Mouse (Mus musculus) layer of hippocampus, adult 2 months (tissue): ENCODE measurements around the gene Ncoa3. TPM values are rescaled to one million over a fixed set of nuclear protein-coding genes. Genes with fewer than 3 reads are reported as not detected.

Experiments
- DNase-seq, 2 experiments: peaks; one replicate each; pipeline ENCODE4 v3.0.0; 2022; ENCODE audit warnings: low spot score in 2 of 2
- H3K27ac ChIP-seq: fragments of 200-600 bp; 2 replicates; pipeline ENCODE4 v1.8.1; 2022
- H3K4me3 ChIP-seq: fragments of 200-600 bp; 2 replicates; pipeline ENCODE4 v1.8.1; 2022; ENCODE audit warnings: mild to moderate bottlenecking
- CTCF ChIP-seq: fragments of 200-600 bp; conservative IDR thresholded peaks from 2 replicates; pipeline ENCODE4 v1.8.1; 2022; ENCODE audit warnings: antibody characterized with exemption, mild to moderate bottlenecking, moderate library complexity
- total RNA-seq, 2 experiments: library from RNA; stranded (reverse); gene quantifications; 2 replicates each; pipeline ENCODE4 v1.2.3; 2021

The Ncoa3 gene
- total RNA-seq, 2 experiments from 2014 or later, result 27.8 to 37.7 TPM

DNA sequence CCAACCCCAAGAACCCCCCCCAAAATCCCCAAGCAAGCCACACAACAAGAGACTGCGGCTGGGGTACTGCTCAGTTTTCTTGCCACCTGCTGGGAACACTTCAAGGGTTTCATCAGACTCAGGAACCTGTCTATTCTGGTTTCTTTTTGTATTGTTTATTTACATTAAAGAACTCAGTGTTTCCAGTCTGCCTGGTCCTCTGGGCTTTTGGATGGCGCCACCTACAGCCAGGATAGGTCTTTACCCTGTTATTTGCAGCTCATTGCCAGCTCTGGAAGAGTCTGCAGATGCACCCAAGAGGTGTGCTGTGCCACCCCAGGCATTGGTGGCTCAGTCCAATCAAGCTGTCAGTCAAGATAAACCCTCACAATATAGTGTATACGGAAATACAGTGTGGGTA, 43.3 kb downstream of the Ncoa3 start:
- peak; percentile 81 for TF ChIP-seq CTCF
- Histone ChIP-seq H3K4me3 (no peak overlapping the region), H3K27ac (peak overlapping the region; percentile 19; the same call in 1 of the 2 replicates)
- DNase-seq, result peak in 1 of 2 experiments; percentile 52

GRCm38 (mm10) chr2:166039681-166040080, 47.2 kb downstream of the Ncoa3 start:
- no peak overlapping the region for H3K27ac ChIP-seq
- no peak for TF ChIP-seq CTCF
- no peak overlapping the region for H3K4me3 ChIP-seq
- no peak for DNase-seq

GRCm38 (mm10) chr2:166042542-166042941, 50.1 kb downstream of the Ncoa3 start:
- no peak overlapping the region for H3K27ac ChIP-seq

DNA sequence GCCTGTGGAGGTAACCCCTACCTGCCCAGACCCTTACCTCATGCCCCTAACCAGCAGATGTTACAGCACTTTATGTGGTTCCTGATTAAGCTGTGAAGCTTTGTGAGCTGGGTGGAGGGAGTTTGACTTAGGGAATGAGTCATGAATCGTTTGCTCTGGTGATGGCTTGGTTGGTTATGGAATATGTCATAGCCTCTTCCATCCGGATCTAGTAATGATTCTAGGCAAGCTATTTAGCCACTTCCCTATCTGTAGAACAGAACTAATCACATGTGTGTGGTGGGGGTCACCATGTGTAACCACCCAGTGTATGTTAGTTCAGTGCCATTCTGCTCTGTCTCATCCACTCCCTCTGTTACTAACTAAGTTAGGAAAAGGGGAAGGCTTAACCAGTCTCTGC, 52.6 kb downstream of the Ncoa3 start:
- H3K4me3 ChIP-seq, result no peak overlapping the region

More at GRCm38 (mm10) chr2:166042542-166042941, 50.1 kb downstream of the Ncoa3 start:
- no peak for TF ChIP-seq CTCF
- DNase-seq, result no peak
- H3K4me3 ChIP-seq, result no peak overlapping the region

DNA sequence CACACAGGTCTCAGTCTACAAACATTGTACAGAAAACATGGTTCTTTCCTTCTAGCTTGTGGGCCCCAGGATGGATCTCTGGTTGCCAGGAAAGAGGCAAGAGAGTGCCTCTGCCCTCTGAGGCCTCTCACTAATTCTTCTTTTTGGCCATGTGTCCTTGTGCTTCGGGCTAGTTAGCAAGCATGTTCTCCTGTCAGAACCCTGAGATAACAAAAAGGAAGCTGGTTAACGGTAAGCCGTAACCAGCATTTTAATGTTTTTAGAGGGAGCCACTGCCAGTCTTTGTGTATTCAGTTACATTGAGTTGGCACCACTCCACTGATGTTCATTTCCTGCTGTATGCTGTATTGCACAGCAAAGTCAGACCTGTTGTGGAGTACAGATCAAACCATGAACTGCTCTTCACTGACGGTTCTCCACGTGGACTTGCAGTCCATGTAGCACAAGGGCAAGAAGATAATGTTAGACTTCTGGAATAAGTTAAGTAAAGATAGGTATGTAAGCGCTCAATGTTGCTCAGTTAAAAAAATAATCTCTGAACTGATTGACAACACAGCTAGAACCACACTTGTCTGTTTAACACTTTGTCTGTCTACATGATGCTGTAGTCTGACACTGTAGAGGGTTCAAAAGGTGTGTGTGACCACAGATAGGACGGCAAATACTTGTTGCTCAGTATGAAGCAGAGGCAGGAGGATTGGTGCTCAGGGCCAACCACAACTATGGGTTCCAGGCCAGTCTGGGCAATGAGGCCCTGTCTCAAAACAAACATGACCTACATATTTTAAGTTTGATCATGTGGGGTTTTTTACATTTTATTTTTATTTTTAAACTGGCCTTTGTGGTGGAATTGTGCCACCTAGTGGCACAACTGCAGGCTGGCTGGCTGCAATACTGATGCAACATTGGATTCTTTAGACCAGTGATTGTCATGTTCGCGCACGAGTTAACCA, 53.4 kb downstream of the Ncoa3 start:
- DNase-seq, result no peak
- H3K4me3 ChIP-seq, result no peak overlapping the region
- TF ChIP-seq CTCF, result peak; percentile 96
- peak overlapping the region; percentile 58 for H3K27ac ChIP-seq

More for the DNA sequence above, 52.6 kb downstream of the Ncoa3 start:
- H3K27ac ChIP-seq, result peak overlapping the region; percentile 58; the same call in 1 of the 2 replicates
- TF ChIP-seq CTCF, result no peak
- no peak for DNase-seq

DNA sequence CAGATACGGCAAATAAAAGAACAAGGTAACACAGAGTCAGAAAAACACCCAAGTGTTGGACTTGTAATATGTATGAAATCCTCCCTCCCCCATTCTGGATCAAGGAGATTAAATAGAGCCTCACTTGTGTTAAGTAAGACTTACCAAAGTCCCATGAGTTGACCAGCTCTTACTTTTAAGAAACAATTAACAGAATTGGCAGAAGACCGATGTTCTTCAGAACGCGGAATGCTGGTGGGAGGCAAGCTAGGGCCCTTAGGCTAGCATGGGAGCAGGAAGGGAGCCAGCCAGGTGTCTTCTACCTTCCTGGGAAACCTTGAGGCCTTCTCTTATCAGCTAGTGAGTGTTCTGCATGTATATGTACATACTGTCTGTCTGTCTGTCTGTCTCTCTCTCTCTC, 55.5 kb downstream of the Ncoa3 start:
- no peak overlapping the region for H3K27ac ChIP-seq
- no peak for TF ChIP-seq CTCF
- no peak for DNase-seq
- H3K4me3 ChIP-seq, result no peak overlapping the region

GRCm38 (mm10) chr2:166048852-166049251, 56.4 kb downstream of the Ncoa3 start:
- no peak for TF ChIP-seq CTCF
- DNase-seq, result no peak

DNA sequence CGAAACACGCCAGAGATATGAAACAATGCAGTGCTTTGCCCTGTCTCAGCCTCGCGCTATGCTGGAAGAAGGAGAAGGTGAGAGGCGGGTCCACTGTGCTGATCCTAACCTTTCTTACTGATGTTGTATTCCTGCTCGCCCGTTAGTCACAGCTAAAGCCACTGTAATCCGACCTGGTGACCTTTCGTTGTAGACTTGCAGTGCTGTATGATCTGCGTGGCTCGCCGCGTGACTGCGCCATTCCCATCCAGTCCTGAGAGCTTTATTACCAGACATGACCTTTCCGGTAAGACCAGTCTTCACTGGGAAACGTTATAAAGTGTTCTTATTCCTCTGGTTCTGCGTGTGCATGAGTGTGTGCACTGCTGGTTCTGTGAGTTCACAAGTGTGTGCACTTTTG, 59.0 kb downstream of the Ncoa3 start:
- H3K4me3 ChIP-seq, result no peak overlapping the region
- no peak overlapping the region for H3K27ac ChIP-seq
- TF ChIP-seq CTCF, result no peak
- no peak for DNase-seq

More at GRCm38 (mm10) chr2:166048852-166049251, 56.4 kb downstream of the Ncoa3 start:
- H3K27ac ChIP-seq, result no peak overlapping the region
- no peak overlapping the region for H3K4me3 ChIP-seq

- no peak overlapping the region for H3K27ac ChIP-seq
- no peak for TF ChIP-seq CTCF
- no peak overlapping the region for H3K4me3 ChIP-seq
Observed at GRCm38 (mm10) chr2:166051966-166052365, 59.5 kb downstream of the Ncoa3 start.

GRCm38 (mm10) chr2:166054002-166054539, 61.6 kb downstream of the Ncoa3 start:
- Histone ChIP-seq H3K27ac (no peak overlapping the region), H3K4me3 (no peak overlapping the region)
- no peak for DNase-seq
- peak; percentile 62 for TF ChIP-seq CTCF

More at GRCm38 (mm10) chr2:166051966-166052365, 59.5 kb downstream of the Ncoa3 start:
- no peak for DNase-seq

- peak overlapping the region; percentile 63 for H3K27ac ChIP-seq
- TF ChIP-seq CTCF, result peak; percentile 64
Observed at GRCm38 (mm10) chr2:166059684-166060423, 67.4 kb downstream of the Ncoa3 start.

GRCm38 (mm10) chr2:166062008-166062407, 69.6 kb downstream of the Ncoa3 start:
- Histone ChIP-seq H3K4me3 (no peak overlapping the region), H3K27ac (no peak overlapping the region)
- DNase-seq, result no peak
- TF ChIP-seq CTCF, result no peak

More at GRCm38 (mm10) chr2:166059684-166060423, 67.4 kb downstream of the Ncoa3 start:
- no peak overlapping the region for H3K4me3 ChIP-seq
- peak; percentile 55 to 79 for DNase-seq

DNA sequence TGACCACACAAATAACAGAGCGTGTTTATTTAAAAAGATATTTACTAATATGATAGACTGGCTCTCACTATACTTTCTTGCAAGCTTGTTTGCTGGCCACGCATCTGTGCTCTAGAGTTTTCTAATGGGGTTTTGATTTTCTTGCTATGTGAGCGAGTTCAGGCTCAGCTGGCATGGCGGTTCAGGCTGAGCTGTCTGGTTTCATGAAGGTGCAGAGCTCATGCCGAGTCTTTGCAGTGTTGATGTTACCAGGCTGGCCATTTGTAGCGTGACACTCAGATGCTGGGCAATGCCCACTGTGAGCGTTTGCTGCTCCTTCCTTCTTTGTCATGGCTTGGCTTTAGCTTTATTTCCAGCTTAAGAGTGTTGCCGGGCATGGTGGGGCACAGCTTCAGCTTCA, 70.0 kb downstream of the Ncoa3 start:
- H3K27ac ChIP-seq, result no peak overlapping the region
- TF ChIP-seq CTCF, result no peak
- DNase-seq, result no peak
- H3K4me3 ChIP-seq, result no peak overlapping the region
